Mouse (Mus musculus): ENCODE measurements around the gene Katnal1. TPM values are rescaled to one million over a fixed set of nuclear protein-coding genes. Genes with fewer than 3 reads are reported as not detected.

Katnal1 gene
- polyA plus RNA-seq (2012; rRNA removed): 5.6 and 6.3 TPM in 2 replicates

DNA sequence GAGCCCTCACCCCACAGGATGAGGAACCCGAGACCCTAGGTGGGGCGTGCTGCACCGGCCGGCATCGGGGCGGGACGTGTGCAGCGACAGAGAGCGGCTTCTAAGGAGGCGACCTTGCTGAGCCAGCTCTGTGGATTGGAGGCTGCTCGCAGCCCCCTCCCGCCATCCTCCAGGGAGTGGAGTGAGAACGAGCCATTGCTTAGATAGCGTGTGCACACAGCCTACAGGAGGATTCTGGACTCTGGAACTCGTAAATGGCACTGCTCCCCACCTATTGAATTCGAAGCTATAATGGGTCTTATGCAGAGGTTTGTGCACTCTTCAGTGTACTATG, at the start of gene Katnal1:
Gene Katnal1, minus strand, starts transcription at position 205 of the 334 bp plus-strand sequence.
- no peaks in the 10 kb centered on the region for H3K36me3 ChIP-seq (ENCODE audit: control insufficient read depth, insufficient read depth, low read length)
- 3% methylated on average over 16 of the region's 16 CpGs for WGBS
- H3K27me3 ChIP-seq (ENCODE audit: control insufficient read depth, insufficient read depth, low read length): no peaks in the 10 kb centered on the region
- peak within 1 kb of the TSS; percentile 74 for H3K4me3 ChIP-seq (ENCODE audit: control insufficient read depth, insufficient read depth, low read length)
- no peak for TF ChIP-seq POLR2A (IDR thresholded peaks at IDR 0.05; ENCODE audit: control insufficient read depth, extremely low read depth, insufficient read depth, low read length, poor library complexity)
- TF ChIP-seq CTCF (IDR thresholded peaks at IDR 0.05; ENCODE audit: borderline replicate concordance, control insufficient read depth, extremely low read depth, insufficient read depth, low read length, poor library complexity): no peak
- H3K27ac ChIP-seq (ENCODE audit: control insufficient read depth, insufficient read depth, low read length): no peak within 1 kb of the TSS
- no peak for DNase-seq
- H3K4me1 ChIP-seq (replicated peaks; ENCODE audit: control insufficient read depth, insufficient read depth, low read length): peaks cover 5% of the 10 kb centered on the region

DNA sequence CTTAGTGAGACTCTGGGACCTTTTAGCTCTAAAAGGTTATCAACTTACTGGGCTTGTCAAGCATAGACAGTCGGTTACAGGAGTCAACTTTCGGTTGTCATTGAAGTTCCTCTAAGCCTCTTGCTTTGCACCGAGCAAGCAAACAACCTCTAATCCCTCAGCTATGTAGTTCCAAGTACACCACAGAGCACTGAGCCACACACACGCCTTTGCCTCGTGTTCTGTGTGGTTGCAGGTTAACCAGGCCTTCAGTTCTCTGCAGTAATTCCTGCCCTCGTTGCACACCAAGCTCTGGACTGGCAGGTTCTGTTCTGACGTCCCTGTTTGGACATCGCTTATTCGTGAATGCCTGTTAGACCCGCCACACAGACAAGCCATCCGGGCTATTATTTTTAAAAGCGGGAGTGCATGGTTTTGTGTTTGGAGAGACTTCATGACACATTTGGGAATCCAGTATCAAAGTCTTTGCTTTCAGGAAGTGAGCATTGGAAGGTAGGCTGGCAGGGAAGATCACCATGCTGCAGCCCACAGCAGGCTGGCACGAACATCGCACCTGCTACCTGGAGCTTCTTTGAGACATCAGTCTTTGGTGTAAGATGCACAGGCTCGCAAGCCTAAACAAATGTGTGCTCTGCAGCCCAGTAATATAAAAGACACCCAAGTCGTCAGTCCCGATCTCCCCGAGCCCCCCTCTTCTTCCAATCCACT, 49.5 kb upstream of the Katnal1 start:
- Histone ChIP-seq H3K4me1 (replicated peaks; ENCODE audit: control insufficient read depth, insufficient read depth, low read length) (peaks cover 43% of the 10 kb centered on the region), H3K4me3 (ENCODE audit: control insufficient read depth, insufficient read depth, low read length) (no peak overlapping the region), H3K27ac (ENCODE audit: control insufficient read depth, insufficient read depth, low read length) (peak overlapping the region; percentile 97), H3K27me3 (ENCODE audit: control insufficient read depth, insufficient read depth, low read length) (no peaks in the 10 kb centered on the region), H3K36me3 (ENCODE audit: control insufficient read depth, insufficient read depth, low read length) (no peaks in the 10 kb centered on the region)
- TF ChIP-seq CTCF (IDR thresholded peaks at IDR 0.05; ENCODE audit: borderline replicate concordance, control insufficient read depth, extremely low read depth, insufficient read depth, low read length, poor library complexity) (no peak), POLR2A (IDR thresholded peaks at IDR 0.05; ENCODE audit: control insufficient read depth, extremely low read depth, insufficient read depth, low read length, poor library complexity) (no peak)
- peak; percentile 44 for DNase-seq
- WGBS: 31% methylated on average over 18 of the region's 18 CpGs

DNA sequence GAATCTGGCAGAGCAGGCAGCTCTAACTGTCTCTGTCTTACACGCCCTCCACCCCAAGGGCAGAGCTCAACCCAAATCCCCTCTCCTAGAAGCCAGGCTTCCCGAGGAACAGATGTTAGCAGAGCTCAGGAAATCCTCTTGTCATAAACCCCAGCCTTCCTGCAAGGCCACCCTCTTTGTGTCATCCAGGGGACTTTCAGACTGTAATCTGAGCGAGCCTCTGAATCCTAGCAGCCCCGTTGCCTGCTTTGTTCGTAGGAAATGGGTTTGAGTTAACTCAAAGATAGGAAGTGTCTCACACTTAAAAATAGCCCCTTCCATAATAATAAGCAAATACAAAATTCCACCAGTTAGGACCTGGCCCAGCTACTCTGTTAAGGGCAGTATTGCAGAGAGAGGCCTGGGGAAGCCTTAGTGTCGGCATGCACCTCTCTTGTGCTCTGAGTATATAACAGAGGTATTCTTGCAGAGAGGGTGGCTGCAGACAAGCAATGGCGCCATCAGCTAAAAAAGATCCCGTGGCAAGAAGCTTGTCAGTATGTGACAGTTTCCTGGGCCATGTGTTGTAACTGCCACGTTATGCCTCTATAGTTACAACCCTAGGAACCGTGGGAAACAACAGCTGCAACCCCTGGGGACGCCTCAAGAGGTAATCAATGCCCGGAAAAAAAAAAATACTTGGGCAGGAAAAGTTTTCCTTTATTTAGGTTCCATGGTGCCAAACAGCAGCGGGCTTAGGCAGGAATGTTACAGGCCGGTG, 48.8 kb upstream of the Katnal1 start:
- TF ChIP-seq POLR2A (IDR thresholded peaks at IDR 0.05; ENCODE audit: control insufficient read depth, extremely low read depth, insufficient read depth, low read length, poor library complexity): no peak
- TF ChIP-seq CTCF (IDR thresholded peaks at IDR 0.05; ENCODE audit: borderline replicate concordance, control insufficient read depth, extremely low read depth, insufficient read depth, low read length, poor library complexity): no peak
- peak; percentile 61 for DNase-seq
- Histone ChIP-seq H3K27me3 (ENCODE audit: control insufficient read depth, insufficient read depth, low read length) (no peaks in the 10 kb centered on the region), H3K4me1 (replicated peaks; ENCODE audit: control insufficient read depth, insufficient read depth, low read length) (peaks cover 45% of the 10 kb centered on the region), H3K4me3 (ENCODE audit: control insufficient read depth, insufficient read depth, low read length) (no peak overlapping the region), H3K36me3 (ENCODE audit: control insufficient read depth, insufficient read depth, low read length) (no peaks in the 10 kb centered on the region), H3K27ac (ENCODE audit: control insufficient read depth, insufficient read depth, low read length) (peak overlapping the region; percentile 97)
- 7% methylated on average over 14 of the region's 14 CpGs for WGBS

DNA sequence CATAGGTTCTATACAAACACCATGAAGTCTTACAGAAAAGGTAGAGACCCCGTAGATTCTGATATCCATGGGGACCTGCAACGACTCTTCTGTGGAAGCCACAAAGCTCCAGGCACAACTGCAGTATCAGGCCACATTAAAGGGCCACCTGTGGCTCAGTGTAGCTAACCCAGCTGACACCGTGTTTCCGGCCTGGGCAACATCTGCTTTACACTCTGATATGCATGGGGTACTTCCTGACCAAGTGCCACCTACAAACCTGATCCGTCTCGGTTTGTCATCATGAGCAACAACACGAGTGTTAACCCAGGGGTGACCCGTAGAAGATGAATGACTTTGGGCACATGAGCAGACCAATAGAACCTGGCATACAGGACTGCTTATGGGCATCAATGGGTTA, 47.8 kb upstream of the Katnal1 start:
- peak; percentile 89 for DNase-seq
- peaks cover 46% of the 10 kb centered on the region for H3K4me1 ChIP-seq (replicated peaks; ENCODE audit: control insufficient read depth, insufficient read depth, low read length)
- no peak for TF ChIP-seq POLR2A (IDR thresholded peaks at IDR 0.05; ENCODE audit: control insufficient read depth, extremely low read depth, insufficient read depth, low read length, poor library complexity)
- no peak for TF ChIP-seq CTCF (IDR thresholded peaks at IDR 0.05; ENCODE audit: borderline replicate concordance, control insufficient read depth, extremely low read depth, insufficient read depth, low read length, poor library complexity)
- H3K36me3 ChIP-seq (ENCODE audit: control insufficient read depth, insufficient read depth, low read length): no peaks in the 10 kb centered on the region
- peak overlapping the region; percentile 97 for H3K27ac ChIP-seq (ENCODE audit: control insufficient read depth, insufficient read depth, low read length)
- H3K4me3 ChIP-seq (ENCODE audit: control insufficient read depth, insufficient read depth, low read length): no peak overlapping the region
- no peaks in the 10 kb centered on the region for H3K27me3 ChIP-seq (ENCODE audit: control insufficient read depth, insufficient read depth, low read length)
- 6% methylated on average over 8 of the region's 8 CpGs for WGBS

DNA sequence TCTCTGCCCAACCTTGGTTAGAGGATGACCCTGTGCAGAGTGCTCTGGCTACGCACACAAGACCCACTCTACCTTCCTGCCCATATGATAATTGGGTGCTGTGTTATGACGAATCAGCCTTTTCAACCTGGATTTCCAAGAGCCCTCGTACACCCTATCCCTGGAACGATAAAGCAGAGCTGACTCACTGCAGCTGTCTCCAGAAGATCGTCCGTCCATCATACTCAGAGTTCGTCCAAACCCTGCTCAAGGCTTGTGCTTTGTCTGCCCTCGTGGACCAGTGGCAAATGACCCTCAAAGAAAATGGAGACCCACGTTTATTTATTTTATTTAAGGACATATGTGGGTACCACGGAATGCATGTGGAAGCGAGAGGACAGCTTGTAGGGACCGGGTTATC, 45.9 kb upstream of the Katnal1 start:
- 97% methylated on average over 12 of the region's 12 CpGs for WGBS

DNA sequence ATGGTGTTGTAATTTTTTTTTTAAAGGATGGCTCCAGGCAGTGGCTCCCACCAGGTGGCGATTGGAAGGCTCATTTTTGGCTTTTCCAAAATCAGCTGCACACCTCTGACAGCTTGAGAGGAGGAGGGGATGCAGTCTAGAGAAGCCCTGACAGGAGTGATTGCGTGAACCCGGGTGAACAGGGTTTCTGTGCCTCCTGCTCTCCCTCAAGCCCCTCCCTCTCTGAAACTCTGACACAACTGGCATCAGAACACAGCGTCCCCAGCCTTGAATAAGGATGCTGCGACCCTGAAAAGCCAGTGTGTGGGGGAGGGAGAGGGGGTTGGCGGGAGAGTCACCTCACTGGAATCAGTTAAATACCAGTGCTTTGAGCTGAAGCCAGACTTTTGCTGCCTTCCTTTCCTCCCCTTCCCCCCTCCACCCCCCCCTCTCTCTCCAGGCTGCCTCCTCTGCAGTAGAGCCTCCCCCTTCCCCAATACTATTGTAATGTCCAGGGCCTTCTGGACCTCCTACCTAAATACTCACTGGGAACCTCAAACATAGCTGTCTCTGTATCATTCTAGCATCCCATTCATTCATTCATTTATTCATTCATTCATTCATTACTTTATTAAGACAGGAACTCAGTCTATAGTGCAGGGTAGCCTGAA, 44.0 kb upstream of the Katnal1 start:
- no peak overlapping the region for H3K4me3 ChIP-seq (ENCODE audit: control insufficient read depth, insufficient read depth, low read length)
- no peaks in the 10 kb centered on the region for H3K36me3 ChIP-seq (ENCODE audit: control insufficient read depth, insufficient read depth, low read length)
- no peaks in the 10 kb centered on the region for H3K27me3 ChIP-seq (ENCODE audit: control insufficient read depth, insufficient read depth, low read length)
- peaks cover 51% of the 10 kb centered on the region for H3K4me1 ChIP-seq (replicated peaks; ENCODE audit: control insufficient read depth, insufficient read depth, low read length)
- TF ChIP-seq CTCF (IDR thresholded peaks at IDR 0.05; ENCODE audit: borderline replicate concordance, control insufficient read depth, extremely low read depth, insufficient read depth, low read length, poor library complexity): no peak
- no peak for TF ChIP-seq POLR2A (IDR thresholded peaks at IDR 0.05; ENCODE audit: control insufficient read depth, extremely low read depth, insufficient read depth, low read length, poor library complexity)
- H3K27ac ChIP-seq (ENCODE audit: control insufficient read depth, insufficient read depth, low read length): peak overlapping the region; percentile 60; the same call in 1 of the 2 replicates
- 10% methylated on average over 6 of the region's 6 CpGs for WGBS
- peak; percentile 56 for DNase-seq

More for the DNA sequence above, 45.9 kb upstream of the Katnal1 start:
- H3K36me3 ChIP-seq (ENCODE audit: control insufficient read depth, insufficient read depth, low read length): no peaks in the 10 kb centered on the region
- peaks cover 50% of the 10 kb centered on the region for H3K4me1 ChIP-seq (replicated peaks; ENCODE audit: control insufficient read depth, insufficient read depth, low read length)
- no peak for DNase-seq
- no peaks in the 10 kb centered on the region for H3K27me3 ChIP-seq (ENCODE audit: control insufficient read depth, insufficient read depth, low read length)
- no peak overlapping the region for H3K4me3 ChIP-seq (ENCODE audit: control insufficient read depth, insufficient read depth, low read length)
- TF ChIP-seq POLR2A (IDR thresholded peaks at IDR 0.05; ENCODE audit: control insufficient read depth, extremely low read depth, insufficient read depth, low read length, poor library complexity) (no peak), CTCF (IDR thresholded peaks at IDR 0.05; ENCODE audit: borderline replicate concordance, control insufficient read depth, extremely low read depth, insufficient read depth, low read length, poor library complexity) (no peak)
- H3K27ac ChIP-seq (ENCODE audit: control insufficient read depth, insufficient read depth, low read length): peak overlapping the region; percentile 1; the same call in 1 of the 2 replicates
